Comparison of ENCODE assay signal across 35 mouse cellular contexts in genomic region chr1:176870501-176870900, GRCm38 (mm10).
"Had no signal": no experiment of that assay in that cellular context is flagged by ENCODE, and none has a peak within 500 bp of the region (broad histone marks: within the 10 kb centered on the region; RNA-seq: fewer than 3 reads in every experiment).

No protein-coding gene starts in this region.

- H3K4me1 ChIP-seq: heart, embryonic 10.5 days; heart, embryonic 12.5 days; hindbrain, embryonic 12.5 days; hindbrain, embryonic 13.5 days; hindbrain, embryonic 15.5 days; intestine, embryonic 15.5 days; kidney, embryonic 15.5 days had no signal

- H3K27me3 ChIP-seq: heart, embryonic 12.5 days; heart, embryonic 13.5 days; heart, embryonic 15.5 days; hindbrain, embryonic 12.5 days; hindbrain, embryonic 13.5 days; hindbrain, embryonic 15.5 days; intestine, embryonic 15.5 days; kidney, embryonic 15.5 days had no signal

- H3K27ac ChIP-seq: heart, adult 2 months; heart, embryonic 10.5 days; heart, embryonic 13.5 days; heart, embryonic 15.5 days; hindbrain, embryonic 10.5 days; hindbrain, embryonic 12.5 days; hindbrain, embryonic 13.5 days; hindbrain, embryonic 14.5 days; hindbrain, embryonic 15.5 days; hindbrain, postnatal 0 days; intestine, embryonic 15.5 days; kidney, embryonic 15.5 days; kidney, postnatal 0 days; layer of hippocampus, adult 2 months had no signal

- H3K9me3 ChIP-seq: heart, embryonic 10.5 days; heart, embryonic 12.5 days; heart, embryonic 13.5 days; heart, embryonic 15.5 days; hindbrain, embryonic 10.5 days; hindbrain, embryonic 12.5 days; hindbrain, embryonic 13.5 days; hindbrain, embryonic 15.5 days; intestine, embryonic 15.5 days; kidney, embryonic 15.5 days had no signal

- ATAC-seq: hindbrain, embryonic 16.5 days; hindbrain, postnatal 0 days; inflammation-experienced regulatory T-cells, adult 6 months; intestine, embryonic 15.5 days; intestine, embryonic 16.5 days; intestine, postnatal 0 days had no signal

- H3K4me2 ChIP-seq: heart, embryonic 11.5 days; heart, embryonic 12.5 days; heart, embryonic 13.5 days; heart, embryonic 15.5 days; hindbrain, embryonic 12.5 days; hindbrain, embryonic 13.5 days; hindbrain, embryonic 14.5 days; hindbrain, embryonic 15.5 days; intestine, embryonic 15.5 days; kidney, embryonic 15.5 days had no signal

- H3K4me3 ChIP-seq: heart, adult 2 months; heart, embryonic 10.5 days; heart, embryonic 12.5 days; heart, embryonic 13.5 days; heart, embryonic 15.5 days; hindbrain, embryonic 10.5 days; hindbrain, embryonic 12.5 days; hindbrain, embryonic 13.5 days; hindbrain, embryonic 15.5 days; intestine, embryonic 15.5 days; kidney, embryonic 15.5 days; layer of hippocampus, adult 2 months had no signal

- H3K9ac ChIP-seq: heart, embryonic 12.5 days; heart, embryonic 13.5 days; heart, embryonic 15.5 days; hindbrain, embryonic 12.5 days; hindbrain, embryonic 13.5 days; hindbrain, embryonic 14.5 days; hindbrain, embryonic 15.5 days; intestine, embryonic 15.5 days; kidney, embryonic 15.5 days had no signal

- DNase-seq: heart, adult 2 months; heart, postnatal 10 days; heart, postnatal 14 days; heart, postnatal 36 days; heart, postnatal 4 days; kidney, adult 11 months; kidney, adult 18-20 months; kidney, adult 2 months; kidney, adult 8-10 months; kidney, adult 9 months; kidney, postnatal 10 days; kidney, postnatal 14 days; kidney, postnatal 25 days; kidney, postnatal 36 days; kidney, postnatal 4 days; layer of hippocampus, adult 9-11 months had no signal

- H3K36me3 ChIP-seq: heart, embryonic 15.5 days; hindbrain, embryonic 15.5 days; intestine, embryonic 15.5 days had no signal
